Mouse (Mus musculus) layer of hippocampus, postnatal 25 days (tissue): ENCODE results near the gene Ryk. TPM values are rescaled to one million over a fixed set of nuclear protein-coding genes. Genes with fewer than 3 reads are reported as not detected.

ENCODE experiments used
- DNase-seq, 2 experiments: peaks; one replicate each; pipeline ENCODE4 v3.0.0; 2022; ENCODE audit warnings: mixed read lengths in 2 of 2, low spot score in 1 of 2; ENCODE audit errors: extremely low spot score in 1 of 2
- total RNA-seq, 2 experiments: library from RNA; stranded (reverse); gene quantifications; 2 replicates each; pipeline ENCODE4 v1.2.3; 2021

The Ryk gene
- total RNA-seq = 10 to 100 TPM; 37.1 to 44.4 TPM

DNA sequence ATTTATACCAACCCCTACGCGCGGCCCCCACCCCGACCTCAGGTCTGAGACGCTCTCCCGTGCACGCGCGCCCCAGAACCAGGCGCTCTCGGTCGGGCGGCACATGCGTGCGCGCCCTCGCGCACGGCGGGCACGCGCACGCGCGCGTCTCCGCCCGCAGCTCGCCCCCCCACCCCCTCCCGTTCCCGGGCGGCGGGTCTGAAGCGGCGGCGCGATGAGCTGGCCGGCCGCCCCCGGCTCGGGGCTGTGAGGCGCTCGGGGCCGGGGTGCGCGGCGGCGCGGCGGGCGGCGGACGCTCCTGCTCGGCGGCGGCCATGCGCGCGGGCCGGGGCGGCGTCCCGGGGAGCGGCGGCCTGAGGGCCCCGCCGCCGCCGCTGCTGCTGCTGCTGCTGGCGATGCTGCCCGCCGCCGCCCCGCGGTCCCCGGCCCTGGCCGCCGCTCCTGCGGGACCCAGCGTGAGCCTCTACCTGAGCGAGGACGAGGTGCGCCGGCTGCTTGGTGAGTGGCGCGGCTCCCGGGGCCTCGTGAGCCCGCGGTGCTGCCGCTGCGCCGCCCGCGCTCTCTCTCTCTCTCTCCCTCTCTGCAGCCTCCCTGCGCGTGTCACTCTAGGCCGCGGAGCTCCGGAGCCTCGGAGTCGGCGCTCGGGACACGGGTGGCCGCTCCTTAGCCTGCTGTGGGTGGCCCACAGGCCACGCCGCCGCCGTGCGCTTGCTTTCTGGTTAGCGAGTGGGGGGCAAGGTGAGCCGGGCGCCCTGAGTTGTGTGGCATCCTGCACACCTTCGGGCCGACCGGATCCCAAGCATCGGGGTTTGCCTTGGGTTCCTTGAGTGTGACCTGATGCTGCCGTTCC lies at the start of gene Ryk:
Gene Ryk (plus strand): TSS at position 176 of the 850 bp plus-strand sequence.
- DNase-seq = peak; percentile 64 to 69

DNA sequence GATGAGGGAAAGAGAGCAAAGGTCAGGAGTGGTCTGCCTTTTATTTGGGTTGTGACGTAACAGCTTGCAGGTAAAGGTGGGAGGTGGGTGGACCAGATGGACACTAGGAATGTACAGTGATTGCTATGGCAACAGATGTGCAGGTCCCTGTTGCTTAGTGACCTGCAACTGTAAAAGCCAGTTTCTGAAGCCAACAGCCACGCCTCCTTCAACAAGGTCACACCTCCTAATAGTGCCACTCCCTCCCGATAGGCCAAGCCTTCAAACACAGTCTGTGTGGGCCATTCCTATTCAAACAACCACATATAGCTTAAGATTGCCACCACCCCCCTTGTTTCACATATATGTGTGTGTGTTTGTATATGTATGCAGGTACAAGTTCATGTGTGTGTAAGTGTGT lies 45.2 kb upstream of the Ryk start:
- DNase-seq = no peak

DNA sequence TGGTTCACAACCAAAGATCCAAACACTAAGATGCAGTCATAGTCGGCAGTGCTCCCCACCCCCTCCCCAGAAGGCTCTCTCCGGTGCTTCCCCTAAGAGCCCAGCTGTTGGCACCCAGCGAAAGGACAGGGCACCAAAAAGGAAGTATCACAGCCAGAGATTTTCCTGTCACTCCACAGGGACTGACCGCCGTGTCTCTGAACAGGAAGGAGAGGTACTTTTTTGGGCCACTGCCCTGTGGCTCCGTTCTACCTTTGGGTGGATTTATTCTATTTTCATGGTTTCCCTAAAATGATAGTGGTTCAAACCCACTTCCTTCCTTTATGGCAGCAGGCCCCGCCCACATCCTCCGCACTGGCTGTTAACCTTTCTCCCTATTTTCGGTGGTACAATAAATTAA lies 42.9 kb upstream of the Ryk start:
- no peak for DNase-seq

DNA sequence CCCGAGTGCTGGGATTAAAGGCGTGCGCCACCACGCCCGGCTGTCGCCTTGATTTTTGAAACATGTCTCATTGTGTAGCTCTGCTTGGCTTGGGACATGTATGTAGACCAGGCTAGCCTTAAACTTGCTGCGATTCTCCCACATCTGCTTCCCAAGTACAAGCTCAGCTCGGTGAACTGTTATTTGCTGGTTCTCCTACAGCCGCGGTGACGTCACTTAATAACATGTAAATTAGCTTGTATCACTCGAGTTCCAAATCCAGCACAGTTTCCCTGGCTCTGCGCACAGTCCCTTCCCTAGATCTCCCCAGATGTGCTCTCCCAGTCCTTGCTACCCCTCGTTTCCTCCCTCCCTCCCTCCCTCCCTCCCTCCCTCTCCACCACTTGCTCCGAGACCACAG lies 41.9 kb upstream of the Ryk start:
- DNase-seq = no peak

DNA sequence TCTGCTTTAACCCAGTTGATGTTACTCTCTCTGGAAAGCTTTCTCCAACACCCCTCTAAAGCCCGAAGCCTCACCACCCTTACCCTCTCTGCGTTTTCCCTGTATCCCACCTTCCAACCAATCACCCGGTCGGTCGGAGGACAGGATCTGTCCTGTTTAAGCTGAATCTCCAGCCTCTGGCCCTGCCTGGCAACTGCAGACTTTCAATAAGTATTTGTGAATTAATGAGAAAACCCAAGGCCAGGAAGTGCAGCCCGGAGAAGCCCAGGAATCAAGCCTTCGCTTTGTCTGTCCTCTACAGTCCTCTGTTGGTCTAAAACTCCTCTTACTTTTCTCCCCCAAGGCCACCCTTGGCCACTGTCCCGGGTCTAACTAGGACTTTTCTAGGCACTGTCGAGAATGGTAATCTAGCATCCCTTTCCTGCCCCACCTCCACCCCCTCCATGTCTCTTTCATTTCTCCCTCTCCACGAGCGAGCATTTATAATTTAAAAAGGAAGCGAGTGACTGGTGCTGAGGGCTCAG lies 41.4 kb upstream of the Ryk start:
- DNase-seq = no peak

DNA sequence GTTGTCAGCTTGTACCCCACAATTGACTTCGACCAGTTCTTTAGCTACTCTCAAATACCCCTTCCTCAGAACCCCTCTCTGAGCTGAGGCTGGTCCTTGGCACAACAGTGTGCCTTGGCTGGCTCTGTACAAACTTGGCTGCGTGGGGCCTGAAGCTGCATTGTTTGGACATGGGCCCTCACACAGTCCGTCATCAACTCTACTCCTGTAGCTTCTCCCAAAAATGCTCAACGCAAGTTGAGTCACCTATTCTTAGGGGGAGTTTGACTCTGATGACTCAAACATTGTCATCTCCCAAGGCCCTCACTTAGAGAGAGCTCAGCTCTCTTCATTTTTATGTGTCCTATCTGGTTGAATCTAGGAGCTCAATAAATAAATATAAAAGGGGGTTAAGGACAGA lies 36.3 kb upstream of the Ryk start:
- DNase-seq = no peak

DNA sequence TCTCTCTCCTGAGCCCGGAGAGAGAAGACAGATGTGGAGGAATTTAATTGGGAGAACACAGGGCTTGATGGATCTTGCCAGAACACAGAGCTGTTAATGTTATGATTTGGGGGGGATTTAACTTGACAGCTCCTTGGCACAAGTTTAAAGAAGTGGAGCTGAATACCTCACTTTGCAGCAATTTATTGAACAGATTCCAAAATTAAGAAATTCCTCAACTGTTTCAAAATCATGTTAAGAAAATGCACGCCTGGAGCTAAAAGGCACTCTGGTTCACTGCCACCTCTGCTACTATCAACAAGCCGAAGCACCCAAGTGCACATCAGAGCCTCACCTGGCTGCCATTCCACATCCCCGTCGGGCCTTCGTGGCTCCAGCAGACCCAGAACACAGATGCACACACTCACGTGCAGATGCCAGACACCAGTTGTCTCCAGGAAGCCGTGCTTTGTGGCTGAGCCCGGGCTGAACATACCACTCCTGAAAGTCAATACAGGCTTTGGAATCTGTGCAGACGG lies 28.6 kb upstream of the Ryk start:
- no peak for DNase-seq

DNA sequence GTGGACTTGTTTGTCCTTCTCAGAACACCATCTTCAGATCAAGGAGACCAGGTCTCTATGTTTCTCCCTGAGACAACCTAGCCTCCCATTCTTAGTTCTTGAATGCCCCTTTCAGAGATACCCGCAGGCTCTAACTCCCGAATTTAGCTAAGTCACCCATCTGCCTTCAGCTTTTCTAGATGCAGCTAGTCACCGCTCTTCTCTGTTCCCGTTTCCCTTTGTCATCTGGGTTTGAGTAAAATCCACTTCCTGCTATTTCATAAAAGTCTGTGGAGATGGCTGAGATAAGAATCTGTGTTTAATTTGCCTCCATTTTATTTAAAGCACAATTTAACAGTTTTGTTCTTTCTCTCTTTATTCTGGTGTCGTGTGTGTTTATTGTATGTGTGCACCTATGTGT lies 23.5 kb upstream of the Ryk start:
- DNase-seq = no peak

DNA sequence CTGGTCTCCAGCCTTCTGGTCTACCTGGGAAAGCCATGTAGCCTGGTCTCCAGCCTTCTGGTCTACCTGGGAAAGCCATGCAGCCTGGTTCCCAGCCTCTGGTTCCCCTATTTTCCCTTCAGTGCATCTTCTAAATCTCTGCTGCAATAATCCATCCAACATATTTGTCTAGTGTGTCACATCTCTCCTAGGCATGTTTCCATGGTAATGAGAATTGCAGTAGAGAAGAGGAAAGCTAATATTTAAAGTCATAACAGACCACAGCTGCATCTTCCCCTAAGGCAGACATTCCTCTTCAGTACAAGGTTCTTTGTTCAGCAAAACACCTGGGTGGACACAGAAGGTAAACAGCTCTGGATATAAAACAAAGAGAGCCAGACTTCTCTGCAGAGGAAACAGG lies 16.5 kb upstream of the Ryk start:
- DNase-seq = no peak

DNA sequence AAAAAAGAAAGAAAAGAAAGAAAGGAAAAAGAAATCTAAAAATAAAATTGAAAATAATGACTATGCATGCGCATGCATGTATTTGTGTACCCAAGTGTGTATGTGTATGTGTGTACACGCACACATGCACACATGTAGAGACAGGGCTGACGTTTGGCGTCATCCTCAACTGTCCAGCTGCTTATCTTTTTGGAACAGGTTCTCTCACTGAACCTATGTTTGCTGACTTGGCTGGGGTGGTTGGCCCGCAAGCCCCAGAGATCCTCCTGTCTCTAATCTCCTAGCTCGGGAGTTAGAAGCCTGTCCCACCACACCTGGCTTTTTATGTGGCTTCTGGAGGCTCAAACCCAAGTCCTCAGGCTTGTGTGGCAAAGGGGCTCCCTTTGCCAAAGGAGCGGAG lies 6.1 kb upstream of the Ryk start:
- DNase-seq = no peak

DNA sequence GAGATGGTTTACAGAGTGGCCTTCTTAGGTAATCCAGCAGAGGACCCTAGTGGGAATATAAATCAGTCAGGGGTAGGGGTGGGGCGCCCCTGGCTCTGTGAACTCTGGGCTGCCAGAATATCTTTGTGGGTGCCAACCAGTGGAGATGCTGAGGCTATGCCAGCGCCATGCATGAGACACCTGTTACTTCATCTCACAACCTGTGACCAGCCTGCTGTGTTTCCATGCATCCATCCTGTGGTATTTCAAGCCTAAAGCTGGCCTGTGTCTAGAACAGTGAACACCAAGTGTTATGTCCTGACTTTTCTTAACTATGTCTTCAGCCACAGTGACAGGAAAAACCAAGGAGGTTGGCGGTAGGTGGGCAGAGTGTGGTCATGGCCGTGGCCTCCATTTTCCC lies 3.2 kb upstream of the Ryk start:
- DNase-seq = no peak

DNA sequence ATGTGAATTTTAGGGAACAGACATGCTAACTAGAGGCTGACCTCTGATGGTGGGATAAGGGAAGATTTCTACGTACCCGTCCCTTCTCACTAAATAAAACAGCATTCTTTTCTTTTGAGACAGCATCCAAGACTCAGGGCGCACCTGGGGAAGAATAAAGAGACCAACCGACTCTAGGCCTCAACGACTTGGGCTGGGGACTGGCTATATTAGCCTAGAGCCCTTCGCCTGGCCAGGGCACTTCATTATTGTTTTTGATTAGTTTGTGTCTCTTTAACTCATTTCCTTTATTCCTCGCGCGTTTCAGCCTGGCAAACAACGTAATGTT lies 339 bp upstream of the Ryk start:
- DNase-seq = no peak

DNA sequence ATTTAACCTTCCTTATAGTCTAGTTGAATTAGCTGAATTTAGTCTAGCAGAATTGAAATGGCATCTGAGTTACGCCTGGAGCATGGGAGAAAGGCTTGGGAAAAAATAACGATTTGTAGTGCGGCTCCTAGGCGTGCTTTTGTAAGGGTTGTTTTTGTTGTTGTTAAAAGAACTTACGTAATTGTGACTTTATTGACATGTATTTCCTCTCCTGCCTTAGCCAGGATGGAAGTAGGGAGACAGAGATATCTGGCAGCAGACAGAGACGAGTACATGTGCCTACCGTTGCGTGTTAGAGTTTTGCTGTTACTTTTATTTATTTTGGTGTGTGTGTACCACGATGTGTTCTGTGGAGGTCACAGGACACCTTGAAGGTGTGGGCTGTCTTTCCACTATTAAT lies 1.6 kb downstream of the Ryk start:
- no peak for DNase-seq

DNA sequence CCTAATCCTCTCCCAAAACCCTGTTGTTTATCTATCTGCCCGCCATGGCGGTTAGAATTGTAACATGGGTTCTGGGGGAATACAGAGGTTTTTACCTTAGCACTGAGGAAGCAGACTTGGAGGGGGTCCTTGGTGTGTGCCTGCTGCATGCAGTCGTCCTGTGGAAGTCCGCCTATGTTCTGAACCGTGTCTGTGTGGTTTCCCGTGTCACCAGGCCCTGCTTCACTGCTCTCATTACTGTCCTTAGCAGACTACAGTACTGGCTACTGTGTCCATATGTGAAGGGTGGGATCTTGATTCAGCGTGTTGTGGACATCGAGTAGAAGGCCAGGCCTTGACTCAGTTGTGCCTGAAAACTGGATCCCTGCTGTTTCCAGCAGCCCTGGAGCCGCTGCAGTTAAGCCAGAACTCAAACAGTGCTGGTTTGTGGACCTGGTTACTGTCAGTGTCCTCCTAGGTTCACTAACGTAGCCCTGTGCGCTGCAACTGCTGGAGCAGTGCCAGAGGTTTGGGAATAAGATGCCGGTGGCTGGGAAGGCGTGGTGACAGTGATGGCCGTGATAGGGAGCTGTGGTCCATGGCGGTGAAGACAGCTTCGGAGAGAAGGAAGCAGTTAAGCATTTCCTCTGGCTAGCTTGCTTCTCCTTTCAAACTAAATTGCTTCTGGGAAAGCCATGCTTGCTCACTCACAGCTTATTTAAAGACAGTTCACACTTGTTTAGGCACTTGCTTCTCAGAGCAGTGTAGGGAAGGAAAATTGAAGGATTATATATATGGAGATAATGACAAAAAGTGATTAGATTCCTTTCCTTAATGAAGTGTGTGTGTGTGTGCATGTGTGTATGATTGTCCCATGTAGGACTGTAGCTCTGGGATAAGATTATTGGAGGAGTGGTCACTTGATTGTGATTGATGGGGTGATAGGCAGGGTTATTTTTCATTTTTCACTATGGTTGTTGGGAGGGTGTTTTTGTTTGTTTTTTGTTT lies 6.4 kb downstream of the Ryk start:
- no peak for DNase-seq

DNA sequence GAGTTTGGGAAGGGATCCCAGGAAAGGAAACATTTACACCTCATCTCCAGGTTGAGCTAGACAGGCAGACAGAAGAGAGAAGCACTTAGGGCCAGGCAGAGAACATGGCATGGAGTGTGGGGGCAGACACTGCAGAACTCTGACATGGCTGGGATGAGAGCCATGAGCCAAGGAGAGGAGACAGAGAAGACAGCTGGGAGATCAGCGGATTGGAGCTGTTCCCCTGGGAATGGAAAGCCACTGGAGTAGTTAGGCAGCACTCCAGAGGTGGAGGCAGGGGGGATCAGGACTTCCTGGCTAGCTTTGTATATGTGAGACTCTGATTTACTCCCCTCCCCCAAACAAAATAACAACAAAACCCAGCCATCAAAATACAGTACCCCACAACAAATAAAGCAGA lies 7.1 kb downstream of the Ryk start:
- DNase-seq = no peak

DNA sequence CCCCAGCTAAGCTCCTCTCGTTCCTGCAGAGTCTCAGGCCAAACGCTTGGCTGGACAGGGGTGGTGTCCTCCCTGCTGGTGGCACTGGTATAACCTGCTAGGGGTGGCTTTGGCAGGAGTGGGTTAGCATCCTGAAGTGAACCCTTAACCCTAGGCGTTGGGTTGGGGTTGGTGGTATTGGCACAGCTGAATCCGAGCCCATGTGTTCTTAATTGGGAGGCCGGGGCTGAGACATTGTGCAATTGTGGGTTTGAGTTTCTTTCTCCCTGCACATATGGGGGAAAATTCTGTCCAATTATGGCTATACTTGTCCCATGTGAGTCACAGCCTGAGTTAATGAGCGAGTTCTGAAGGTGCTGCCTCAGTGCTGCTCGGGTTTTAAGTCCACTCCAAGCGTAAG lies 7.8 kb downstream of the Ryk start:
- no peak for DNase-seq

DNA sequence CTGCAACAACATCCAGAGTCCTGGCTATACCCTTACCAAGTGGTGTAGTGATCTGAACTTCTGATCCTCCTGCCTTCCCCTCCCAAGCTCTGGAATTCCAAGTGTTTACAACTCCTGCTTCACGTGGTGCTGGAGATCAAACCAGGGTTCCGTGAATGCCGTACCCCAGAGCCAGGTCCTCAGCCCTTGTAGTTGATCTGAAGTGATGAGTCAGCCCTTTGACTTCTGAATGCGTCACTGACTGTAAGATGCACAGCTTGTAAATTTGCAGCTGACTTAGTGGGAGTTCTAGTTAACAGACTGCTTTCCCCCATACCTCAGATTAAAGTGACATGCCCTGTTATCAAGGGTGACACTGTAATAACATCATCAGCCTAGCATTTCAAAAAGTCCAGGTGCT lies 8.9 kb downstream of the Ryk start:
- no peak for DNase-seq

DNA sequence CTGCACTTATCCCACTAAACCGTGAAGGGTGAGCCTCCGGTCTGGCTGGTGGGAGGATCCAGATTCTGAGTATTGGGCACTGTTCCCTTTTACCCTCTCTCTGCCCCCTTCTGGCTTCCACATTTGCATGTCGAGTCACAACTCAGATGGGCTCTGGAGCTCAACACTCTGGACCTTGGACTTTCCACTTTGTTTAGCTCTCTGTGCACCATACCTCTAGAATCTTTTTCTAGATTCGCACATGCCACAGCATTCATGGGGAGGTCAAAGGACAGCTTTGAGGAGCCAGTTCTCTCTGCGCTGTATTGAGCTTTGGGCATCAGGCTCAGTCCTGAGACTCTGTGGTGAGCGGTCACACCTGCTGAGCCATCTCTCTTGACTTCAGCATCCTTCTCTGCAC lies 11.1 kb downstream of the Ryk start:
- no peak for DNase-seq

DNA sequence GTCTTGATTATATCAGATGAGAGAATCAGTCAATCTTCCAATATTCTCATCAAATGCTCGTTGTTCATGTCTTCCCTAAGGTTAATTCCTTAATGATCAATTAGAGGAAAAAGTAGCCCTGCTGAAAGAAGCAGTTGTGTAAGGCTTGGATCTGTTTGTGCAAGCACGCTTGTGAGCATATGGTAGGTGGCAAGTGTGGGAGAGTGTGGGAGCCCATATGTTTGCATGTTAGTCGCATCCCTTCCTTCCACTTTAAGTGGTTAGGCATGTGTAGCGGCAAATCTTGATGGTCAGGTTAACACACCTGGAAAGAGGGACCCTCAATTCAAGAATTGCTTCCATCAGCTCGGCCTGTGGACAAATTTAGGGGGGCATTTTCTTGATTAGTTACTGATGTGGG lies 11.6 kb downstream of the Ryk start:
- DNase-seq = no peak

DNA sequence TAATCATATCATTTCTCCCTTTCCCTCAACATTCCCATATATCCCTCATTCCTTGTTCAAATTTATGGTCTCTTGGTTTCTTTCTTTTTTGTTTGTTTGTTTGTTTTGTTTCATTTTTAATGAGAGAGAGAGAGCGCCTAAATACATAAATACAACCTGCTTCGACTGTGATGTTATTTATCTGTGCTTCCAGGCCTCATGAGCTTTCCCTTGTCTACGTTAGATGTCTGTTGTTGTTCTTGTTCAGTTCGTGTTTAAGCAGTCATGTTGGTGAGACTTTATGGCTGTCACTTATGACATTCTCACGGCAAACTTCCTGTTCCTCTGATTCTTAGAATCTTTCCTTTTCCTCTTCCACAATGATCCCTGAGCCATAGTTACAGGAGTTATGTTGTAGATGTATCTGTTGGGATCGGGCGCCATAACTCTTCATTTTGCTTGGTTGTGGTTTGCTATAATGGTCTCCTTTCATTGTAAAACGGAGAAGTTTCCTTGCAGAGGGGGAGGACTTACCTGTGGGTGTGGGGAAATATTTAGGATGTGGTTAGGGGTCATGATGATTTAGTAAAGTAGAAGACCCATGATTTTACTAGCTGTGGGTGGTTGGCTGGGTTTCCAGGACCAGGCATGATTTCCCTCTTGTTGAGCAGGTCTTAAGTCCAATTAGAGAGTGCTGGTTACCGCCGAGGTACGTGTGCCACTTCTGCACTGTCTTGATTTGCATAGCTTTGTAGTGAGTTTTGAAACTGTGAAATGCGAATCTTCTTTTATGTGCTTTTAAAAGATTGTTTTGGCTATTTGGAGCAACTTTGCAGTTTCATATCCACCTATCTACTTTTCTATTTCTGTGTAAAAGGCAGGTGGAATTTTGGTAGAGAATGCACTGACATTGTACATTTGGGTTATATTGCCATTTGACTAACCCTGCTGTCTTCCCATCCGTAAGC lies 17.6 kb downstream of the Ryk start:
- DNase-seq = no peak
